Mouse (Mus musculus): ENCODE measurements around the gene Iqschfp. TPM values are rescaled to one million over a fixed set of nuclear protein-coding genes. Genes with fewer than 3 reads are reported as not detected.

Gene Iqschfp
- total and polyA plus RNA-seq, 2 experiments from 2014 or later = 2.7 to 5.6 TPM

GRCm38 (mm10) chr3:68607336-68607735 is 715.3 kb downstream of the Iqschfp start:
- no peak for TF ChIP-seq CTCF (IDR thresholded peaks at IDR 0.05; ENCODE audit: low read depth)
- no peak for DNase-seq (ENCODE audit: low spot score)

GRCm38 (mm10) chr3:68608848-68609497 is 716.9 kb downstream of the Iqschfp start:
- WGBS = 62% methylated on average over 19 of the region's 19 CpGs
- ATAC-seq (no peak), DNase-seq (ENCODE audit: low spot score) (no peak)
- no peaks in the 10 kb centered on the region for H3K9me3 ChIP-seq (ENCODE audit: low read length)
- H3K4me3 ChIP-seq (ENCODE audit: low read length) = no peak overlapping the region
- no peak overlapping the region for H3K9ac ChIP-seq (replicated peaks; ENCODE audit: low read length)
- H3K4me1 ChIP-seq (ENCODE audit: insufficient read depth, low read length) = no peaks in the 10 kb centered on the region
- no peak overlapping the region for H3K27ac ChIP-seq
- no peaks in the 10 kb centered on the region for H3K27me3 ChIP-seq (ENCODE audit: insufficient read depth, low read length)
- TF ChIP-seq CTCF (IDR thresholded peaks at IDR 0.05; ENCODE audit: low read depth) = no peak
- no peaks in the 10 kb centered on the region for H3K36me3 ChIP-seq (ENCODE audit: insufficient read depth, low read length)
- no peak overlapping the region for H3K4me2 ChIP-seq (ENCODE audit: low read depth, low read length)

More at GRCm38 (mm10) chr3:68607336-68607735, 715.3 kb downstream of the Iqschfp start:
- Histone ChIP-seq H3K4me2 (ENCODE audit: low read depth, low read length) (no peak overlapping the region), H3K27me3 (ENCODE audit: insufficient read depth, low read length) (no peaks in the 10 kb centered on the region), H3K27ac (no peak overlapping the region), H3K9me3 (ENCODE audit: low read length) (no peaks in the 10 kb centered on the region), H3K9ac (replicated peaks; ENCODE audit: low read length) (no peak overlapping the region), H3K4me3 (ENCODE audit: low read length) (no peak overlapping the region), H3K4me1 (ENCODE audit: insufficient read depth, low read length) (no peaks in the 10 kb centered on the region), H3K36me3 (ENCODE audit: insufficient read depth, low read length) (no peaks in the 10 kb centered on the region)
- 89% methylated on average over 8 of the region's 8 CpGs for WGBS
- ATAC-seq = no peak

GRCm38 (mm10) chr3:68610011-68610410 is 718.0 kb downstream of the Iqschfp start:
- no peak overlapping the region for H3K27ac ChIP-seq
- H3K27me3 ChIP-seq (ENCODE audit: insufficient read depth, low read length) = no peaks in the 10 kb centered on the region
- H3K9me3 ChIP-seq (ENCODE audit: low read length) = no peaks in the 10 kb centered on the region
- H3K4me3 ChIP-seq (ENCODE audit: low read length) = no peak overlapping the region
- H3K9ac ChIP-seq (replicated peaks; ENCODE audit: low read length) = no peak overlapping the region
- 69% methylated on average over 6 of the region's 6 CpGs for WGBS
- H3K4me1 ChIP-seq (ENCODE audit: insufficient read depth, low read length) = no peaks in the 10 kb centered on the region
- TF ChIP-seq CTCF (IDR thresholded peaks at IDR 0.05; ENCODE audit: low read depth) = no peak
- DNase-seq (ENCODE audit: low spot score) (no peak), ATAC-seq (no peak)
- no peak overlapping the region for H3K4me2 ChIP-seq (ENCODE audit: low read depth, low read length)
- no peaks in the 10 kb centered on the region for H3K36me3 ChIP-seq (ENCODE audit: insufficient read depth, low read length)

- no peak overlapping the region for H3K4me2 ChIP-seq (ENCODE audit: low read depth, low read length)
Measured at GRCm38 (mm10) chr3:68610598-68611261, 718.7 kb downstream of the Iqschfp start.

GRCm38 (mm10) chr3:68615042-68615810 is 723.2 kb downstream of the Iqschfp start:
- Histone ChIP-seq H3K4me3 (ENCODE audit: low read length) (no peak overlapping the region), H3K27me3 (ENCODE audit: insufficient read depth, low read length) (no peaks in the 10 kb centered on the region), H3K9ac (replicated peaks; ENCODE audit: low read length) (no peak overlapping the region), H3K4me2 (ENCODE audit: low read depth, low read length) (no peak overlapping the region), H3K9me3 (ENCODE audit: low read length) (no peaks in the 10 kb centered on the region), H3K36me3 (ENCODE audit: insufficient read depth, low read length) (no peaks in the 10 kb centered on the region), H3K27ac (no peak overlapping the region), H3K4me1 (ENCODE audit: insufficient read depth, low read length) (no peaks in the 10 kb centered on the region)
- WGBS = 68% methylated on average over 10 of the region's 10 CpGs
- DNase-seq (ENCODE audit: low spot score) (peak; percentile 78), ATAC-seq (peak; percentile 48)
- peak; percentile 68 for TF ChIP-seq CTCF (IDR thresholded peaks at IDR 0.05; ENCODE audit: low read depth)

More at GRCm38 (mm10) chr3:68610598-68611261, 718.7 kb downstream of the Iqschfp start:
- H3K9ac ChIP-seq (replicated peaks; ENCODE audit: low read length) = no peak overlapping the region
- H3K27ac ChIP-seq = no peak overlapping the region
- H3K36me3 ChIP-seq (ENCODE audit: insufficient read depth, low read length) = no peaks in the 10 kb centered on the region
- no peaks in the 10 kb centered on the region for H3K9me3 ChIP-seq (ENCODE audit: low read length)
- ATAC-seq = no peak
- no peak for DNase-seq (ENCODE audit: low spot score)
- H3K4me3 ChIP-seq (ENCODE audit: low read length) = no peak overlapping the region
- H3K27me3 ChIP-seq (ENCODE audit: insufficient read depth, low read length) = no peaks in the 10 kb centered on the region
- WGBS = 81% methylated on average over 11 of the region's 11 CpGs
- no peak for TF ChIP-seq CTCF (IDR thresholded peaks at IDR 0.05; ENCODE audit: low read depth)
- no peaks in the 10 kb centered on the region for H3K4me1 ChIP-seq (ENCODE audit: insufficient read depth, low read length)

- Histone ChIP-seq H3K9ac (replicated peaks; ENCODE audit: low read length) (no peak overlapping the region), H3K4me3 (ENCODE audit: low read length) (no peak overlapping the region), H3K27ac (no peak overlapping the region), H3K36me3 (ENCODE audit: insufficient read depth, low read length) (peaks cover 3% of the 10 kb centered on the region; the same call in 1 of the 2 replicates), H3K9me3 (ENCODE audit: low read length) (no peaks in the 10 kb centered on the region), H3K4me2 (ENCODE audit: low read depth, low read length) (no peak overlapping the region), H3K4me1 (ENCODE audit: insufficient read depth, low read length) (no peaks in the 10 kb centered on the region), H3K27me3 (ENCODE audit: insufficient read depth, low read length) (no peaks in the 10 kb centered on the region)
- no peak for ATAC-seq
- 93% methylated on average over 12 of the region's 12 CpGs for WGBS
- no peak for DNase-seq (ENCODE audit: low spot score)
- TF ChIP-seq CTCF (IDR thresholded peaks at IDR 0.05; ENCODE audit: low read depth) = no peak
Measured at GRCm38 (mm10) chr3:68616363-68616762, 724.3 kb downstream of the Iqschfp start.
